Mouse (Mus musculus): Measurements from ENCODE around the gene Pappa.
A peak's percentile ranks its signal among the peaks of the same experiment; 100 is the strongest.

The Pappa gene

DNA sequence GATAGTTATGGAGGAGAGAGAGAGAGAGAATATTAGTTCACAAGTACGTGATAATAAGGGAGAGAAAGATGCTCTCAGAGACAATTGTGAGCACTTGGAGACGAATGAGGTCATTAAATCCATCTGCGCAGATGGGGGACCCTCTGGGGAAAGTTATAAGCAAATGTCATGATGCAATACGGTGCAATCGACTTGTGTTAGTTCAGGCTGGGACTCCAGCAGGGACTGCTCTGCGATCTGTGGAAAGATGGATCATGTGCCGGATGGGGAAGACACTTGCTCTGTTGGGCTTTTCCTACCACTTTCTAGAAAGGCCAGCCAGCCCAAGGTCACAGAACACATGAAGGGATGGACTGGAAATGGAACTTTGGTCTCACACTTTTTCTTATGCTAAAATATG, 226.5 kb downstream of the Pappa start:
- DNase-seq, result no peak

DNA sequence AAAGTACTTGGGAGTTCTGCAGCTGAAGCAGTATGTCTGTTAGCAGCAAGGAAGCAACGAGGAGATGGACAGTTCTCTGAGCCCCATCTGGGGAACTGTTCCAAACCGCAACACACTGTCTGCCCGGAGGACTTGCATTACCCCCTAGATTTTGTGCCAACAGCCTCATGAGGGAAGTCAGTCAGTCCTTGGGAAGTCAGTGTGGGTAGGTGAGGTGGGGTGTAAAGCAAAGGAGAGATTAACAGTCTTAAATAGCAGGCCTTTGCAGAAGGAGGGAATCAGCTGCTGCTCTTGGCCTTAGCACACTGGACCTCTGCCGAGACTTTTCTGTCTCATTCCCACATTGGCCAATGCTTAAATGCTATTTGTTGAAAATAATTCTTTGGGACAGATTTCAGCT, 230.6 kb downstream of the Pappa start:
- DNase-seq, result no peak

DNA sequence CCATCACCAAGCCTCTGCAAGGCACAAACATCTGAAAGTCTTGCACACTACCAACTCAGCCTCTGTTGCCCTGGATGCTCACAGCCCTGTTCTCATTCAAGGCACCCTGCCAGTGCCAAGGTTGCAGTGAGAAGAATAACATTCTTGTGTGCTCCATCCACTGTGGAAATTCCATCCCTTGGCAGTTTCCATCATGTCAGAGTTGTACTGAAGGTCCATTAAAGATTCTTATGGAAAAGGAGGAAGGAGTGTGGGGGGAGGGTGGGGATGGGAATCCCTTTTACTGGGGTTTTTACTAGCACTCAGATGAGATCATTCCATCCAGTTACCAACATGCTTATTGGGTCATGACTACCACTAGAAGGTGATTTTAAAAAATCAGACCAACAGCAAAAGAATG, 243.2 kb downstream of the Pappa start:
- DNase-seq, result no peak

DNA sequence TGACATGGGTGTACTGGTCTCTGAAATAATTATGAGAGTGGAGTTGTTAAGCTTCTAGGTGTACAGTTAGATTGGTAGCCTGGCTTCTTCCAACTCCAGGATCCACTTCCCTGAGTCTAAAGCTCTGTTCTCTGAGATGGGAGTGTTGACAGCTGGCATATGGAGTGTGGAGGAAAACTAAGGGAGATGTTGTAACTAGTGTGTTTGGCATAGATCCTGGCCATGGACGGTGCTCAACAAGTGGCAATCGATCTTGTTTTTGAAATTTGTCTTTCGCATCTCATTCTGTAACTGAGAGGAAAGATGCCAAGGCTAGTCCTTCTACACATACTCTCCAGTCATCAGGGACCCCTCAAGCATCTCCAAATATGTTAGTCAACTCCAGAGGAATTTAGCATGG, 248.8 kb downstream of the Pappa start:
- DNase-seq, result peak in 1 of 2 experiments; percentile 8

DNA sequence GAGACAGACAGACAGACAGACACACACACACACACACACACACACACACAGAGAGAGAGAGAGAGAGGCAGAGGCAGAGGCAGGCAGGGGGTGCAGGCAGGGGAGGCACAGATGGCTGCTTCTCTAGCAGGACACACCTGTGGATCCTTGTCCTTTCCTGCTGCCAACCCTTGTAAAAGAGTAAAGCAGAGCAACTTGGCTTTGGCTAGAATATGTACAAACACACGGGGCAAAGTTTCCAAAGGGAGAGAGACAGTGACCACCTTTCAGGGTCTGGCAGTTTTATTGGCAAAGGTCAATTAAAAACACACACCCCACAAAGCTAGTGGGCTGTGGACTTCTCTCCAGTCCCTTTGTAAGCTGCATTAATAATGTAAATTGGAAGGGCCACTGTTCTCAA, 249.9 kb downstream of the Pappa start:
- no peak for DNase-seq

DNA sequence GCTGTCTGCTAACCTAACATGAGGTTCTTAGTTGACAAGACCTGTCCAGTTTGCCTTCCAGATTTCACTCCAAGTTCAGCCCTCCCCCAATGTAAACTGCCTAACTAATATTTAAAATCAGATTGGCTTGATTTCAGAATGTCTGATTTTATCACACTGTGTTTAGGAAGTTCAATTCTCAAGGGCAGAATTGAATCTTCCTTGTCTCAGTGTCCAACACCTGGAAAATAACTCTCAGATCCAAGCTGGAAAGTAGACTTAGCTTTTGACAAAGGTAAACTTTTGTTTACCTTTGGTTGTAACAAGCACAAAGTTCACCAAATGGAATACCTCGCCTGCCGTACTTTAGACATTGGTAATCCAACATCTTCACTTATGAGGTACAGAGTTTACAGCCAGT, 252.6 kb downstream of the Pappa start:
- DNase-seq, result no peak

DNA sequence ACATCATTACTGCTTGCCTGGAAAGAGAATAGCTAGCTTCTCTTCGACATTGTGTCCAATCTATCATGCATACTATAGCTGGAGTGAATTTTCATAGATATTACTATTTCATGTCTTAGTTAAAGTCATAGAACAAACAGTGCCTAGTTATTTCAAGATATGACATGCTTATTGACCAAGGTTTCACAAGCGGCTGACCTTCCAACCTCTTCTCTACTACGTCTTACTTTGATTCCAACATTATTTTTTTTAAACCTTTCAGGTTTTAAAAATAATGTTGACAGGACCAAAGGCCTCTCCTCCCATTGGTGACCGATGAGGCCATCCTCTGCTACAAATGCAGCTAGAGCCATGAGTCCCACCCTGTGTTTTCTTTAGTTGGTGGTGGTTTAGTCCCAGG, 255.5 kb downstream of the Pappa start:
- no peak for DNase-seq

DNA sequence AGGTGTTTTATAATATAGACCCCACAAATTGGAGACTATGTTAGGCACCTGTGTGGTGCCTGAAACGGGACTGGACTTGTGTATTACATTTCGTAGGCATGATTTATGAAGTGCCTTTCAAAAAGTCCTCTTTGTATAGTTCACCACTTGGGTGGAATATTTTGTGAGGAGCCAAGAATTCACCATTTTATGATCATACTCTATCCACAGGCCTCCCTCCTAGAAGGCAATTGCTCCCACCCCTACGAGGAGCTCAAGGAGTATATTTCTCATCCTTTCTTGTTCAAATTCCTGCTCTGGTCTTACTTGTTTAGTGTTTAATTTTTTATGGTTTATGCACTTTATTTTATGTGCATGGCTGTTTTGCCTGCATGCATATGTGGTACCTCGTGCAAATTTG, 259.1 kb downstream of the Pappa start:
- DNase-seq, result no peak

DNA sequence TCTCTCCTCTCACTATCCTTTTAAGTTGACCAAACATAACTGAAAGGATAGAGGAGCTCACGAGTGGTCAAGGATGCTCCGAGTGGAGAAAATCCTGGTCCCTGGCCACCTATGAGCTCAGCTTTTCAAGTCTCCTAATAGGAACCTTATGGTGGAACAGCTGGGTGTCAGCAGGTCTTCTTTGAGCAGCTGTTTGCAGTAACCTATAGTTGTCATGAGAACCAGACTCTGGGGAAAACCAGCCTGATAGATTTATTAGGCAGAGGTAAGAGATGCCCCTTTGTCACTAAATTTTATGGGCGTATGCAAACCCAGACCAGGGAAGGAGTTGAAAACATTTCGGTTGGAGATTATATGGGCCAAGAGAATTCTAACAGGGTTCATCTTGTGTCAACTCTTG, 267.0 kb downstream of the Pappa start:
- no peak for DNase-seq

DNA sequence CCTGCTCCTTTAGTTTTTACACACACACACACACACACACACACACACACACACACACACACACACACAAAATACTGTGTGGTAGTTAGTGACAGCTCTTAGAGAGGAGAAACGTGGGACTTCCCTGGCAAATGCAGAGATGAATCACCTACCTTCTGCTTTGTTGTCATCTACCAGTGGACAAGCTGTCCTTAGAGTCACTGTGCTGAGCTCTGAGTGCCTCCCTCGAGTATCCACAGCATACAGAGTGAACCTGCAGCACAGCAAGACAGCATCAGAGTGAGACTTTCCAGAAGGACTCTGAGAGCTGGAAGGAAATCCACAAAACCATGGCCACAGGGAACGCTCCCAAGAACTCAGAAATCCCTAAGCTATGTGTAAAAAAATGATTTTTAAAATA, 272.8 kb downstream of the Pappa start:
- no peak for DNase-seq

DNA sequence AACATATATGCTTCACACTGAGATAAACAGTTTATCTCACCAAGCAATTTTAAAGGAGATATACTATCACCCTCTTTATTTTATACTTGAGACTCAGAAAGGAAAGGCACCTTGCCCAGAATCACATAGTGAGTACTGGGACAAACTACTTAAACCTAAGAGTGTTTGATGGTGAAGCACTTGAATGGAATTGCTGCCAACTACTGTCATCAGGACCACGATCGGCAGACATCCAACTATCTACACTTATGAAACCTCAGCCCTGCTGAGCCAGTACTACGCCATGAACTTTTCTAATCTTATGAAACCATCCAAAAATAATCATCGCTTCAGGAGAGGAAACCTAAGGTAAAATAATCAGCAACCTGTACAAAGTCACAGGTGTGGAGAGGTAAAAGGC, 275.5 kb downstream of the Pappa start:
- DNase-seq, result peak; percentile 23 to 25

DNA sequence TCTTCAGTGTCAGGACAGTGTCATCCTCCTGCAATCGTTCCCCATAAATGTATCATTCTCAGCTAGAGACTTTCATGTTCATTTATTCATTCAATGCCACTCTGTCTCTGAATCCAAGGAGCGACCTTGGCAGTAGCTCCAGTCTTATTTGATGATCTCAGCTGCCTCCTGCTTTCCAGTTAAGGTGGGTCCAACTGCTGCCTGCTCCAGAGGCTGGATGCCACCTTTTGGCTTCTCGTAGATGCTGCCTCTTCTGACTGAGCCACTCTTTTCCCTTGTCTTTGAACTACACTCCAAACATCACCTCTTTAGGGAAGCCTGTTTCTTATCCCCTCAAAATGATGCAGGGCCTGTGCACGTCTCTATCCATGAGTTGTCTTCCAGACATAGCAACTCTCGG, 278.3 kb downstream of the Pappa start:
- no peak for DNase-seq

DNA sequence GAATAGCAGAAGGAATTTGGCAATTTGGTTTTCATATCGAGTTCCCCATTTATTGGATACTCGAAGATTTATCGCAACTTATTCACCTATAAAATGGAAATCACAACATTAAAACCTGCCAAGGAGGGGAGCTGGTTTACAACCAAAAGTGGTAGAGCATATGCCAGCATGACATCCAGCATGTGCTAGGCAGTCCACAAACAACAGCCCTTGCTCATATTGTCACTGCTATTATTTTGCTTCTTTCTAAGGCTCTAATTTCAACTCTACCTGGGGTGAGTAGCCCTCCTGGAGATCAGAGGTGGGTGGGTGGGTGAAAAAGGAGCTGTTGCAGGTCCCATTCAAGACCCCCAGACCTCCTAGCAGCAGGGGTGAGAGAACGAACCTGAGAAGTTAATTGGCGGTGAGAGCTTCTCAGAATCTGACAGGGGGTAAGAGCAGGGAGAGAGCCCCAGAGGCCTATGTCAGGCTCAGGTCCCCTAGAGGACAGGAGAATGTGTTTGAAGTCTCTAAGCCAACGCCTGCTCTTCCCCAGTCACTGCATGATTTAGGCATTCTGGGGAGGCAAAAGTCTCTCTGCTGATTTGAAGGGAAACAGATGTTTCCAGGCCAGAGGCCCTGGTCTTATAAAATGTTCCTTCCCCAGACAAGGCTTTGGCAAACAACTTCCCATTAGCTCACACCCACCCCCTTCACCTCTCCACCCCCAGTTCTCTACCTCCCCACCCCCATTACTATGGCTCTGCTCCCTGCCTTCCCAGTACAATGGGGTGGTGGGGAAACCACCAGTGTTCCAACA, 279.1 kb downstream of the Pappa start:
- DNase-seq, result no peak
